Mouse (Mus musculus): ENCODE measurements at regions not wholly inside any gene's neighbourhood (a gene's known extent, or its start where the extent isn't known, plus 50 kb on each side); places are given as distances from the start of the nearest gene placed in this dataset.

DNA sequence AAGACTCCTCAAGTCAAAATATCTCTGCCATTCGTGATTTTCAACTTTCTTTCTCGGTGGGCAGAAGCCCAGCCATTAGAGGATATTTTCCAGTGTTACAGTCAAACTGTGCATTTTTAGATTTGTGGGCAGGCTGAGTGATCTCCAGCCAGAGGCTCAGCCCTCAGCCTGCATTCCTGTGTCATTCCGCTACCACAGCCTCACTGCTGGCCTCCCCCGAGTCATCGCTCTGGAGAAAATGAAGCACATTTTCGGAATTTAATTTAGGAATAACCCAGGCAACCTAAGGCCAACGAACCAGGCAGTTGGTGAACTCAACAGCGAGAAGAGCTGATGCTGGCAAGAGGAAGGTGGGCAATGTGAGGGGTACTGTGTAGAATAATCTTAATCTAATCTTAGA is 80.9 kb upstream of the Nudt7 start:
- DNase-seq (ENCODE audit: low spot score in 2 of 2), result no peak

DNA sequence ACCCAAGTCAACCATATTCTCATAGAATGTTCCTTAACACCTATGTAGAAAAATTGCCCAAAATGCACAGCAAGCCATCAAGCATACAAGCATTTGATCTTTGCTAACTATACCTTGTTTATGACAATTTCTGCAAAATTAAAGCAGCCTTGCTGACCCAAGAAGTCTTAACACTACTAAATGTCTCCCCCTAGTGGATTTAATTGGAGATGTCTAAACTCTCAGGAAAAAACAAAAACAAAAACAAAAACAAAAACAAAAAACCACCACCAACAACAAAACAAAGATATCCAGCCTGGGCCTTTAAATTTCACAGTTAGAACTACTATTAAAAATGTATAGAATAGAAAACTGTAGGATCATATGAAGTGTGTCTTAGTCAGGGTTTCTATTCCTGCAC is 69.8 kb upstream of the Nudt7 start:
- DNase-seq (ENCODE audit: low spot score in 2 of 2), result no peak

DNA sequence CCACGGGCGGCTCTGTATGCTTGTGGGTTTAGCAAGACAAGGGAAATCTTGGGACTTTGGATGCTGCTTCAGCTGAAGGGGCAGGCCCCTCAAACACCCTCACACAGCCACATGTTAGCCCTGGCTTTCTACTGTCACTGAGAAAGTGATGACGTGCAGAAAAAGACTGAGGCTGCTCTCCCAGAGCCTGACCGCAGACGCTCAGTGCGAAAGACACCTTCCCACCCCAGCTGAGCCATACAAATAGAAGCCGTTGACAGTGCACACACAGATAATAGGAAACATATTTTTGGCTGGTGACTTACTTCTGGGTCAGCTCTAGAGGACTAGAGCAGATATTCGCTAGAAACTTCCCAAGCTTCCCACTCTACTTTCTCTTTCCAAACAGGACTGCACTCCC is 61.0 kb upstream of the Nudt7 start:
- DNase-seq (ENCODE audit: low spot score in 2 of 2), result no peak

DNA sequence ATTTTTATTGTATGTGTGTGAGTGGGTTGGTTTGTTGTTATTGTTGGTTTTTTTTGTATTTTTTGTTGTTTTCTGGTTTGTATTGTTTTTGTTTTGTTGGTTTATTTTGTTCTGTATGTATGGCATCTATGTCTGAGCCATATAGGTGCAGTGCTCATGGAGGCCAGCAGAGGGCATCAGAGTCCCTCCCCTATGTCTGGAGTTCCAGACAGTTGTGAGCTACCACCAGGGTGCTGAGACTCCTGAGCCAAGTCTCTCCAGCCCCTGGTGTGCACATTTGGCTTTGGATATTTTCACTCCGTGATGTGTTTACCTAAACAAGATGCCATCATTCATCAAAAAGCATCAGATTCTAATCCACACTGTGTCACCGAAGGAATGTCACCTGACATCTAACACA is 59.2 kb upstream of the Nudt7 start:
- peak in 1 of 2 experiments; percentile 7 for DNase-seq (ENCODE audit: low spot score in 2 of 2)

DNA sequence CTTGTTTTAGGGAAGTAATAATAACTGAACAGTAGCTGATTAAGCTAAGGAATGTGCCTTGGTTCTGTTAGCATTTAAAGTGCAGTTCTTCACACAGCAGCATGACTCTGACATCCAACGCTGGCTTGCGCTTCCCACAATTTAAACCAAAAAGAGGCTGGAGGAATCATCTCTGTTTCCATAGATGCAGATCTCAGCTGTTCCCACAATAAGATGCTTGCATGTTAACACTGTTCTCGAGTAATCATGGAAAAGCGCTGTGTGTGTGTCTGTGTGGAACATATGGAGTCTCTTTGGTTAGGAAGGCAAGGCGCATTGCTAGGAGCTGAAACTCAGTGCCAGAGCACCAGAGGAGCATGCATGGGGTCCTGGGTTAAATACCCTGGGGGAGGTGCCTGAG is 56.7 kb upstream of the Nudt7 start:
- peak in 1 of 2 experiments; percentile 19 for DNase-seq (ENCODE audit: low spot score in 2 of 2)

DNA sequence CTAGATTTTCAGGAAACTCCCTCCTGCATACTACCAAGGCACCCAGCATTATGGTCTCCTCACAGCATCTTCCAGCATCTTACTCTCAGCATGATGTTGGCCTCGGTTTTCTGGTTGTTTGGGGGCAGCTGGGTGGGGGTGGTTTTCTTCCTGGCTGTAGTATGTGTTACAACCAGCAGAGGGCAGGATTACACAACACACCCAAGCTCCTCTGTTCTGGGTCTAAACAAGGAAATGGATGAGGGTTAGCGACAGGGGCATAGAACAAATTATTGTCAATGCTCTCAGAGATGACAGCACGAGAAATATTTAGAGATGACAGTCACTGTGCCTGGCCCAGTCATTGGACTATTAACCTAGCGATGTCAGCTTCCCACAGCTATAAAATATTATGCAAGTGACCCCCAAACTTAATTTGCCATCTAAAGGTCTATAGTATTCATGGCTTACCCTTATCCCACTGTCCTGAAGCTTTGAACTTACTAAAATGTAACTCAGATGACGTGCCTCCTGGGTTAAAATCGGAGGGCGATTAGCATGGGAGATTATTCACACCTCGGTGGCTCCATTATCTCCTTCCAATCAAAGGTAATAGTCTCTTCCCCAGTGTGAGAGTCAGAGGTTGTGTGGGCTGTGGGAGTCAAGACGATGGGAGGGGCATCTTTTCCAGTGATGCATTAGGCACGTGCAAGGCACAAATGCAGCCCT is 52.2 kb upstream of the Nudt7 start:
- peak; percentile 45 to 51 for DNase-seq (ENCODE audit: low spot score in 2 of 2)

DNA sequence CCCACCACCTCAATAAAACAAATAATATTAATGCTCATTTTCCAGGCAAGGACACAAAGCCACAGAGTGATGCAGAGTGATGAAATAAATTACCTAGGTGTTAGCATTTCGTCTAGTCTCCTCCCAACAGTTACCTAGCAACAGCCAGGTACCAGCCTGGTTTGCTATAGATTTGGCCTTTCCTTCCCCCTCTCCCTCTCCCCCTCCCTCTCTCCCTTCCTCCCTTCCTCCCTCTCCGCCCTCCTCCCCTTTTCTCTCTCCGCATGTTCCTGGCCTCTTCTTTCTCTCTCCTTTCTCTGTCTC is 51.6 kb upstream of the Nudt7 start:
- DNase-seq (ENCODE audit: low spot score in 2 of 2), result no peak

All from left cerebral cortex, adult 18-20 months (tissue).